Mouse (Mus musculus) midbrain, embryonic 16.5 days (tissue): Measurements from ENCODE around the gene H2-T3. TPM values are rescaled to one million over a fixed set of nuclear protein-coding genes. Genes with fewer than 3 reads are reported as not detected.

Experiments used
- ATAC-seq: fragments of 200-750 bp; cut with Nextera tagmentation; 2 replicates; pipeline ENCODE4 v1.8.0; 2017; ENCODE audit warnings: moderate TSS enrichment
- H3K27ac ChIP-seq: fragments of 300-500 bp; sonication (generic); 2 replicates; pipeline ENCODE4 v1.5.1; 2014; ENCODE audit warnings: mild to moderate bottlenecking, low read length, mixed read lengths
- H3K27me3 ChIP-seq: fragments of 300-500 bp; sonication (generic); 2 replicates; pipeline ENCODE4 v1.6.1; 2014; ENCODE audit warnings: low read depth, low read length, mixed read lengths; ENCODE audit not compliant: control insufficient read depth, insufficient read depth
- H3K36me3 ChIP-seq: fragments of 300-500 bp; sonication (generic); 2 replicates; pipeline ENCODE4 v1.6.1; 2014; ENCODE audit warnings: mild to moderate bottlenecking, low read length, moderate library complexity, mixed read lengths; ENCODE audit not compliant: control insufficient read depth, insufficient read depth
- H3K4me1 ChIP-seq: fragments of 300-500 bp; sonication (generic); 2 replicates; pipeline ENCODE4 v1.6.1; 2014; ENCODE audit warnings: mild to moderate bottlenecking, low read length, mixed read lengths; ENCODE audit not compliant: control insufficient read depth, insufficient read depth
- H3K4me2 ChIP-seq: fragments of 300-500 bp; sonication (generic); 2 replicates; pipeline ENCODE4 v1.6.1; 2014; ENCODE audit warnings: mild to moderate bottlenecking, low read length, mixed read lengths
- H3K4me3 ChIP-seq: fragments of 300-500 bp; sonication (generic); 2 replicates; pipeline ENCODE4 v1.5.1; 2014; ENCODE audit warnings: low read depth, mild to moderate bottlenecking, low read length, moderate library complexity, mixed read lengths
- H3K9ac ChIP-seq: fragments of 300-500 bp; sonication (generic); 2 replicates; pipeline ENCODE4 v1.6.1; 2014; ENCODE audit warnings: low read depth, low read length, mixed read lengths
- H3K9me3 ChIP-seq: fragments of 300-500 bp; sonication (generic); replicated peaks from 2 replicates; pipeline ENCODE4 v1.6.1; 2014; ENCODE audit warnings: mild to moderate bottlenecking, low read length, mixed read lengths; ENCODE audit not compliant: control insufficient read depth, poor library complexity, severe bottlenecking
- WGBS: fragments of 180-500 bp; shearing (Covaris S2); extraction: QIAGEN DNeasy Blood & Tissue Kit; methylation state at CpG from one replicate; pipeline ENCODE4 v1.1.7; 2014; 5-methylcytosine and 5-hydroxymethylcytosine counted together
- polyA plus RNA-seq: library from polyadenylated mRNA; unstranded; fragments of >200 nt; fragmentation: Nextera tagmentation; extraction: Ambion mirVana; gene quantifications from 2 replicates; pipeline ENCODE4 v1.2.1, GENCODE M21; 2015

Gene H2-T3
- polyA plus RNA-seq, 1 experiment from 2014 or later: not detected

DNA sequence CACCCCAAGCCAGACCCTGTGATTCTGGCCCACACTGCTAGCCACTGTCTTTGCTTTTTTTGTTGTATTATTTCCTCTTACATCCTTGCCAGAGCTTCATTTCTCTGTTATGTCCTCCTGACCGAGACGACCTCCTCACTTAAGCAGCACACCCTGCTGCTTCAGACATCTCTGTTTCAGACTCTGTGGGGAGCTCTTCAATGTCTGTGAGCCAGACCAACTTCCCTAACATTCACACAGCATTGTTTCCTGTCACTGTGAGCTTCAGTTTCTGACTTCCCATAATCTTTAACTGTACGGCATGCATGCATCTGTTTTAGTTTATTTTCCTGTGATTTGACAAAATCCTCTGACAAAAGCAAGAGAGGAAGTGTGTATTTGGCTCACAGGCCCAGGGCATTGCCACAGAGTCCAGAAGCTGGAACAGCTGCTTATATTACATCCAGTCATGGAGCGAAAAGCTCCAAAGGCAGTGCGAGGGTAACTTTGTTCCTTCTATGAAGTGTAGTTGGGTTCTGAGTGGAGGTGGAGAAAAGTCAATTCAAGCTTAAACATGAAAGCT, 28.6 kb upstream of the H2-T3 start:
- Histone ChIP-seq H3K27me3 (peaks cover 31% of the 10 kb centered on the region), H3K36me3 (no peaks in the 10 kb centered on the region), H3K9me3 (no peaks in the 10 kb centered on the region), H3K4me1 (0 out of 2 replicates have a peak, but pooled peaks cover 2% of the 10 kb centered on the region), H3K4me2 (no peak overlapping the region), H3K9ac (no peak overlapping the region), H3K27ac (no peak overlapping the region), H3K4me3 (no peak overlapping the region)
- 49% methylated on average over 5 of the region's 5 CpGs for WGBS
- no peak for ATAC-seq

DNA sequence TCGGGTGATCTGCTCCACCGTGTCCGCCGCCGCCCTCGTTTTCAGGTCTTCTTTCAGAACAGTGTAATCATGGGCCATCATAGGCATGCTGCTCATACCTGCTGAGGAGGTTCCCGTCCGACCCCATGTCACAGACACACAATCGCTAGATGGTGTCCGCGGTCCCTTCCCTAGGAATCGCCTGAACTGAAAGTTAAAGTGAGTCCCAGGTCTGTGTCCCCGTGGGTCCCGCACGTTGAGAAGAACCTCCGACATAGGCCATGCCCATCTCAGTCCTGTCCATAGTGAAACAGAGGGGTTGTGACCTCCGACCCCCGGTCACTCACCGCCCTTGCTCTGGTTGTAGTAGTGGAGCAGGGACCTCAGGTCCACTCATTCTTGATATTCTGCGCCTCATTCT, 25.5 kb upstream of the H2-T3 start:
- Histone ChIP-seq H3K4me3 (0 out of 2 replicates have a peak overlapping the region, but pooled peaks have one; percentile 7), H3K27ac (no peak overlapping the region), H3K9ac (no peak overlapping the region), H3K4me2 (peak overlapping the region; percentile 21), H3K4me1 (0 out of 2 replicates have a peak, but pooled peaks cover 2% of the 10 kb centered on the region), H3K36me3 (no peaks in the 10 kb centered on the region), H3K9me3 (no peaks in the 10 kb centered on the region), H3K27me3 (peaks cover 41% of the 10 kb centered on the region)
- 2% methylated on average over 20 of the region's 20 CpGs for WGBS
- ATAC-seq: no peak

- Histone ChIP-seq H3K4me3 (no peak overlapping the region), H3K9ac (no peak overlapping the region), H3K4me2 (no peak overlapping the region), H3K27ac (no peak overlapping the region), H3K36me3 (no peaks in the 10 kb centered on the region), H3K4me1 (peaks cover 4% of the 10 kb centered on the region; the same call in 1 of the 2 replicates), H3K27me3 (peaks cover 27% of the 10 kb centered on the region), H3K9me3 (no peaks in the 10 kb centered on the region)
- no peak for ATAC-seq
Measured at GRCm38 (mm10) chr17:36206846-36207245, 16.8 kb upstream of the H2-T3 start.

DNA sequence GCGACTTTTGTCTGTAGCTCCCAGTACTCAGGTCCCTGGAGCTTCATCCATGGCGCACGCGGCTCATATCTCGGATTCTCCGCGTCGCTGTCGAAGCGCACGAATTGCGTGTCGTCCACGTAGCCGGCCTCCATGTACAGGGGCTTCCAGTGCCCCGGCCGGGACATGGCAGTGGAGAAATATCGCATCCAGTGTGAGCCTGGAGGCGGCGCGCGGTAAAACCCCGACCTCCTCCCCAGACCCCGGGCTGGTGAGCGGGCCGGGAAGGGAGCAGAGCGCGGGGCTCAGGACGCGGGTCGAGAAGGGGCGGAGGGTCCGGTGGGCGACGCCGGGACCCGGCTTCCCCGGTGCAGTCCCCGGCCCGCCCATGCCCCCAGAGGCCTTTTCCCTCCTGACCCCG, 15.8 kb upstream of the H2-T3 start:
- H3K9me3 ChIP-seq: no peaks in the 10 kb centered on the region
- WGBS: under 1% methylated on average over 32 of the region's 41 CpGs
- ATAC-seq: no peak
- peak overlapping the region; percentile 30; the same call in 1 of the 2 replicates for H3K9ac ChIP-seq
- no peak overlapping the region for H3K27ac ChIP-seq
- peak overlapping the region; percentile 66 for H3K4me2 ChIP-seq
- peaks cover 4% of the 10 kb centered on the region; the same call in 1 of the 2 replicates for H3K4me1 ChIP-seq
- no peaks in the 10 kb centered on the region for H3K36me3 ChIP-seq
- H3K27me3 ChIP-seq: peaks cover 26% of the 10 kb centered on the region
- H3K4me3 ChIP-seq: peak overlapping the region; percentile 35

DNA sequence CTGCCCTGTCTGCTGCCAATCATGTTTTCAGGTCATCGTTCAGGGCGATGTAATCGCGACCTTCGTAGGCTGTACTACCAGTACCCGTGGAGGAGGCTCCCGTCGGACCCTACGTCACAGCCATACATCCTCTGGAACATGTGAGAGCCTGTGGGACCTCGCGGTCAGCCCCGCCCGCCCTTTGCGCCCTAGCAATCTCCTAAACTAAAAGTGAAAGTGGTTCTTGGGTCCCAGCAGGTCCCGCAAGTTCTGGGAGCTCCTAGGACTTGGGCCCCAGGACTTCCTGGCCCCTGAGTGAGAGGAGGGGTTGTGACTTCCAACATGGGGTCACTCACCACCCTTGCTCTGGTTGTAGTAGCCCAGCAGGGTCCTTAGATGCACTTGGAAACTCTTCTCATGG, 15.4 kb upstream of the H2-T3 start:
- no peak overlapping the region for H3K9ac ChIP-seq
- H3K27ac ChIP-seq: no peak overlapping the region
- ATAC-seq: no peak
- peak overlapping the region; percentile 35 for H3K4me3 ChIP-seq
- H3K4me1 ChIP-seq: peaks cover 4% of the 10 kb centered on the region; the same call in 1 of the 2 replicates
- H3K36me3 ChIP-seq: no peaks in the 10 kb centered on the region
- no peaks in the 10 kb centered on the region for H3K9me3 ChIP-seq
- peak overlapping the region; percentile 66 for H3K4me2 ChIP-seq
- H3K27me3 ChIP-seq: peaks cover 26% of the 10 kb centered on the region
- WGBS: 3% methylated on average over 15 of the region's 15 CpGs

GRCm38 (mm10) chr17:36201851-36202250, 11.8 kb upstream of the H2-T3 start:
- Histone ChIP-seq H3K27me3 (peaks cover 29% of the 10 kb centered on the region), H3K9me3 (no peaks in the 10 kb centered on the region), H3K4me2 (no peak overlapping the region), H3K9ac (no peak overlapping the region), H3K36me3 (no peaks in the 10 kb centered on the region), H3K27ac (no peak overlapping the region), H3K4me1 (peaks cover 4% of the 10 kb centered on the region; the same call in 1 of the 2 replicates), H3K4me3 (no peak overlapping the region)
- no peak for ATAC-seq
- WGBS: 93% methylated on average over 2 of the region's 2 CpGs

DNA sequence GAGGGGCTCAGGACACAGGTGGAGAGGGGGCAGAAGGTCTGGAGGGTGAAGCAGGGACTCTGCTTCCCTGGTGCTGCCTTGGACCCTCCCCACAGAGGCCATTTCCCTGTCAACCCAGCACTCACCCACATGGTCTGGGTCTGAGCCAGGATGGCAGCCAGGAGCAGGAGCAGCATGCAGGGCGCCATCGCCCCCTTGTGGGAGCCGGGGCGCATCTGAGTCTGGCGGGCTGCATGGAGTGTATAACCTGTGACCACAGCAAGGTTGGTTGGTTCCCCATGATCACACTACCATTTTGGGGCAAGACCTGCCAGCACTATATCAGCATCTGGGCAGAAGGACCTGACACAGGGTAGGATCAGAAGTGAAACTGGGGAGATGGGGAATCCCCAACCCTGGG, 8.2 kb upstream of the H2-T3 start:
- Histone ChIP-seq H3K27ac (no peak overlapping the region), H3K9ac (no peak overlapping the region), H3K4me1 (no peaks in the 10 kb centered on the region), H3K9me3 (no peaks in the 10 kb centered on the region), H3K36me3 (no peaks in the 10 kb centered on the region), H3K4me2 (no peak overlapping the region), H3K4me3 (no peak overlapping the region), H3K27me3 (peaks cover 8% of the 10 kb centered on the region)
- no peak for ATAC-seq
- WGBS: 9% methylated on average over 5 of the region's 5 CpGs

DNA sequence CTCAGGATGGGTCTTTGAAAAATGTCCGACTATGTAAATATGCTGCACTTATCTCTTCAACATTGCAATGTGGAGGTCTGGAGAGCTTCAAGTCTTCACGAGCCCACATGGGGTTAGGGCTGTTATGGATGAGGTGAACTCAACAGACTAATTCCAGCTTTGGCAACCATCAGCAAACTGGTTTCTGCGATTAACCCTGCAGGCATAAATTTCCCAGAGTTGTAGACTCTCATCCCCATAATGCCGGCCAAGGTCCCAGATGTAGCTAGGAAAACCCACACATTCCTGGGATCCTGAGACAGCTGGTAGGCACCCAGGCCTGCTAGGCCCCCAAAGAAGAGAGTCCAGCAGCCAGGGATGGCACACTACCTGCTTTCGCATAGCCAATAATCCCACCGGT, 4.4 kb upstream of the H2-T3 start:
- Histone ChIP-seq H3K27me3 (peaks cover 8% of the 10 kb centered on the region), H3K36me3 (no peaks in the 10 kb centered on the region), H3K4me1 (no peaks in the 10 kb centered on the region), H3K9ac (no peak overlapping the region), H3K4me3 (no peak overlapping the region), H3K9me3 (no peaks in the 10 kb centered on the region), H3K27ac (no peak overlapping the region), H3K4me2 (no peak overlapping the region)
- ATAC-seq: no peak
- WGBS: 91% methylated on average over 6 of the region's 6 CpGs

- 35% methylated on average over 8 of the region's 8 CpGs for WGBS
- ATAC-seq: peak; percentile 66; the same call in 1 of the 2 replicates
Measured at GRCm38 (mm10) chr17:36193546-36194141, 3.6 kb upstream of the H2-T3 start.

More at GRCm38 (mm10) chr17:36193546-36194141, 3.6 kb upstream of the H2-T3 start:
- no peak overlapping the region for H3K4me2 ChIP-seq
- H3K27ac ChIP-seq: no peak overlapping the region
- no peak overlapping the region for H3K9ac ChIP-seq
- H3K9me3 ChIP-seq: no peaks in the 10 kb centered on the region
- no peaks in the 10 kb centered on the region for H3K36me3 ChIP-seq
- peaks cover 8% of the 10 kb centered on the region for H3K27me3 ChIP-seq
- no peak overlapping the region for H3K4me3 ChIP-seq
- no peaks in the 10 kb centered on the region for H3K4me1 ChIP-seq
